Mouse (Mus musculus): ENCODE measurements around the gene Traf4.

The Traf4 gene

DNA sequence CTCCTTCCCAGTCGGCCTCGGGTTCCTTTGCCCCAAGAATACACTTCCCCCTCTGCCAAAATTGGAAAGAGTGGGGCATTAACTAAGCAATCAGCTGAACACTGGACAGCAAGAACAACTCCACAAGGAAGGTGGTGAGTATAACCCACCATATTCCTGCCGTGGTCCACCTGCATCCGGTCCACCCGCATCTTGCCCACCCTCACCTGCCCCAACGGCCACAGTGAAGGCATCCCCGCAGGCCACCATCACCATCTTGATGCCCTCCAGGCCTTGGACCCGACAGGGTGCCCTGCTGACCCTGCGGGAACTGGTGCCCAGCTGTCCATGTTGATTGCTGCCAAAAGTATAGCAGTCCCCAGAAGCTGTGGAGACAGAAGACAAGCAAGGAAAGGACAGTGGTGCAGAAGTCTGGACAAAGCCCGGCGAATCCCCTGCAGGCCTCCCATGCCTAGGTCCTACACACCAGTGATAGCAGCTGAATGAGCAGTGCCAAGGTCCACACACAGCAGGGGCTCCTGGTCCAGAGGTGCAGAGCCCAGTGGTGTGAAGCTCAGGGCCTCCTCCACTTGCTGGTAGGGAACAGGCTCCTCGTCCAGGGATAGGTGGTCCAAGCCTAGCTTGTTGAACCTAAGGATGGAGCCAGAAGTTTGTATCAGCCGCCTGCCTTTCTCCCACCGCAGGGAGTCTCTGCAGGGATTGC is 2.0 kb upstream of the Traf4 start:
- no peak for DNase-seq (ENCODE audit: low spot score)

DNA sequence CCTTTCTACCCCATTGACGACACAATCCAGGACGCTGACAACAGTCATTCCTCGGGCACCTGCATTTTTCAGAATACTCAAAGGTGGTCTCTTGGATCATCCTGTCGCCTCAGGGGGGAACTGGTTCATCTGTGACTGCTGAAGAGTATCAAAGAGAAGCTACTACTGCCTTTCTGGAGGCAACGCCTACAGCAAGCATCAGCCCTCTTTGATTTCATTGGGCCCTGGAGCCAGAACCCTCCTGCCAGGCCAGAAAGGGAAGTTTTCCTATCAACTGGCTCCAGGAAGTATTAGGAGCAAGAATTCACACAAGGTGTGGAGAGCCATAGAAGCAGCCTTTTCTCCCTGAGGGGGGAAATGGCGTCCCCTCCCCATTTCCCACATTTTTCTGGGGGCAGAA is 1.3 kb upstream of the Traf4 start:
- DNase-seq (ENCODE audit: low spot score), result no peak

DNA sequence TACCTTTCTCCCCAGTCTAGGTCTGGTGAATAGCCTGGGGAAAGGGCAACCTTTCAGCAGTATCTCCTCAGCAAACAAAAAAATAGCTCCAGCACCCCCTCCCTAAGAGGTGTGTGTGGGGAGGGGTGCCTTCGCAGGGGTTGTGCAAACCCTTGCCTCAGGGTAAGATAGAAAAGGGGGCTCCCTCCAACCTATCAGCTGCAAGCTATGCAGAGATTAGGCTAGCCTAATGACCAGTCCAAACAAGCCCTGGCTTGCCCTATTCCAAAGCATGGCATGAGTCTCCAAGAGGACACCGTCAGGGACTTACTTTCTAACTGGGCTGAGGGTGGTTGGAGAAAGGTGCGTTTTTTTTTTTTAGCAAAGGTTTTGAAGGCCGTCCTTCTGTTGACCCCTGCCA is 772 bp upstream of the Traf4 start:
- DNase-seq (ENCODE audit: low spot score), result no peak

DNA sequence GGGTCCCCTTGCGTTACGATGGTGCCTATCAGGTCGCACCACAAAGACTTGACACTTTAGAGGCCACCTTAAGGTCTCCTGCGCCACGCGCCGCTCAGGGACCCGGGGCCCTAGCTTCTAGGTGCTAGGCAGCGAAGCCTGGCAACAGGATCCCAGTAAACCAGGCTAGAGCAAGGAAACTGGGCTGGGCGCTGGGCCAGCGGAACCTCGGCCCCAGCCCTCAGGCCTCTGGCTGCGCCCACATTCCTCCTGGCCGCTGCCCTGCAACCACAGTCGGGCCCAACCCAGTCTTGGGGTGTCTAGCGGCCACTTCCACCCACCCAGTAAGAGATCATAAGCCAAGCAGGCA is 346 bp upstream of the Traf4 start:
- DNase-seq (ENCODE audit: low spot score), result no peak

DNA sequence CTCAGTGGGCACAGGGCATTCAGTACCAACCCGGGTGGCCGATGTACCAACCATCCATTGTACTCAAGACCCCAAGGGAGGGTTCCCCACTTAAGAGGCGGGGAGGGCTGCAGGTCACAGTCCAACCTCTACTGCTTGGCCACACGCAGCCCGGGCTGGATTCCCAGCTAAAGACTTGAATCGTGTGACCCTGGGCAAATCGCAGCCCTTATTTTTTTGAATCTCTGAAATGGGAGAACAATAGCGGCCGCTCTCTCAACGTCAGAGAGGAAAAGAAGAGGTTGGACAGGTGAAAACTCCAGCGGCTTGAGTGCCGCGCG is 825 bp downstream of the Traf4 start:
- no peak for DNase-seq (ENCODE audit: low spot score)

DNA sequence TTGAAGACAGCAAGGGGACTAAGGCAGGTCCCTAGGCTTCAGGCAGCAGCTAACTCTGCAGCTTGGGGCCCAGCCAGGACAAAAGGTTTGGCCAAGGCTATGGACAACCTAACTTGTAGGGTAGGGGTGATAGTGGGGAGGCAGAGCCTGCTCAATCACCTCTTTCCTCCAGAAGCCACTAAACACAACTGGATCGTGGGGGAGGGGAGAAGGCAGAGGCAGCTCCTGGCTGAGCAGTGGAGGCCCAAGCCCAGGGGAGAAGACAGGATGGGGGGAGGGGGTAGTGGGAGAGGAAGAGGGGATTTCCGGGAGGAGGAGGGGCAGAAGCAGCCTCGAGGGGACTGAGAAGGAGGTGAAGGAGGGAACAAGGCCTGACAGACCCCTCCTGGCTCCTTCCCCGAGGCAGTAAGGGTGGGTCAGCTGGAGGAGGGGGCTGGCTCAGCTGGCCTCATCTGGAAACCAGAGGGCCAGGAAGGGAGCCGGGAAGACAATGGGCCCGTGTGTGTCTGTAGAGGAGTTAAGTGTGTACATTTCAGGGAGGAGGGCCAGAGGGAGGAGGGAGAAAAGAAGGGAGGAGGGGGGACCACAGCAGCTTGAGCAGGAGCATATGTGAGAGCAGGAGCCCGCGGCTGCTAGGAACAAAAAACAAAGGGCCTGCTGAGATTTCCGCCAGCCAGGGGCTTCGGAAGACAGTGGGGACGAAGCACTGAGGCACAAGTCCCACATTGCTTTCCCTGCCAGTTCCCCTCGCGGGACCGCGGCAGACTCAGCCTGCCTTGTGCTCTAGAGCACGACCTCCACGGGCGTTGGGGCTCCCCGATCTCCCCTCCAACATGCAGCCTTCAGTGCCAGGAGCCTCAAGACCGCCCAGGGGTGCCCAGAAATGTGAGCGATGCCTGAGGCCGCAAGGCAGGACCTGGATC is 1.4 kb downstream of the Traf4 start:
- DNase-seq (ENCODE audit: low spot score), result peak; percentile 67

DNA sequence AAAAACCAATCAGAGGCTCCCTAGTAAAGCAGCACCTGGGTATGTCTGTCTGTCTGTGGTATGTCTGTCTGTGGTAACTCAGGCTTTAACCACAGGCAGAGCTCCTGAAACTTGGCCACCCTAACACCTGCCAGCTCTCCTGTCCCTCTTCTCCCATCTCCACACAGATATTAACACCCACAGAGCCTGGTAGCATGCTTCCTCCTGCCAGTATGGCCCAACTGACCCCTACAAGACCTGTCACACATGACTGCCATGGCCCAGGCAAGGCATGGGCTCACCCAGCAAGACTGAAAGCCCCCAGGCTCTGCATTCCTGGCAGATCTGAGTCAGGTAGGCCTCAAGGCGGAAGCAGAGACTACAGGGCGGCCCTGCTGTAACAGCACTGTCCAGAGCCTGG is 2.3 kb downstream of the Traf4 start:
- DNase-seq (ENCODE audit: low spot score), result no peak

DNA sequence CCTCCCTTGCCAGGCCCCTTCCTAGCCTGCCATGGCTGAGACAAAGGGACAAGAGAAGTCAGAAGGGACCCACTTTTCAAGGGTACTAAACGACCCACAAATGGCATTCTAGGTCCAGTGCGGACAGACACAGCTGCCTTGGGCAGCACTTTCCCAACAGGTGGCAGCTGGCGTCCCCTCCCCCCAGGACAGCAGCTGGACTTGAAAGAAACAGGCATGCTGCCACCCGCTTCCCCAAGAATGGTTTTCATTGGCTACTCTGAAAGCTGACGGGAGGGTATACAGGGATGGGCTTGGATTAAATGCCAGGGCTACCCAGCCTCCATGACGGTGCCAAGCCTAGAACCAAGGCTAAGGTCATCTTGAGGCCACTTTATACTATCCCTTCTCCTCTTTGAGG is 2.9 kb downstream of the Traf4 start:
- DNase-seq (ENCODE audit: low spot score), result no peak

DNA sequence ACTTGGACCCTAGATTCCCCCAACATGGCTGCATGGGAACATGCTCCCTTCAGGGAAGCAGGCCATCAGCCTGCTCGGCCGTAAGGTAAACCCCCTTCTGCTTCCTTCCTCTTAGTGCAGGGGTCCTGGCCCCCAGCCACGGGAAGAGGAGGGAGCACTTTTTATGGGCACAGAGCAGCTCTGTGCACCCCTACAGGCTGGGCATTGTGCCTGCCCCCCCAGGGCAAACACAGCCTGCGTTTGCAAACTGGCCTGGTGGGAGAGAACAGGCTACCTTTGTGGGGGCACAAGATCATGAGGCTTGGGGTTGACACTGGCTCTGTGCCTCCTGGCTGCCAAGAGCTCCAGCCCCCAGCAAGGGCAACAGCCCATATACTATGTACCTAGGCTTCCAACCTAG is 3.4 kb downstream of the Traf4 start:
- DNase-seq (ENCODE audit: low spot score), result no peak

DNA sequence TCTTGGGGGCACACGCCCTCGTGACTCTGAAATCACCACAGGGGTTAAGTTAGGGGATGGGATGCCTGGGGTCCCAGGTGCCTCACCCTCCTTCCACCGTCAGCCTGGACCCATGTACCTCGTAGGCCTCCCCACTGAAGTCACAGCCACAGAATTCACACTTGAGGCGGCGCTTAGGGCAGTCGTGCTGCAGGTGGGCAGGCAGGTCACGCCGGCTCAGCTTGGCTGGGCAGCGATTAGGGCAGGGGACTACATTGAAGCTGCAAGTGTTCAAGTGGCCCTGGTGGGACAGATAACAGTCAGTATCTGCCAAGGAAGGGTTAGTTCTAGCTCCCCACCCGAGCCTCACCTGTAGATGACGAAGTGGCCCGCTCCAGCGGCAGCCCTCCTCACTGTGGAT is 4.2 kb downstream of the Traf4 start:
- DNase-seq (ENCODE audit: low spot score), result no peak

DNA sequence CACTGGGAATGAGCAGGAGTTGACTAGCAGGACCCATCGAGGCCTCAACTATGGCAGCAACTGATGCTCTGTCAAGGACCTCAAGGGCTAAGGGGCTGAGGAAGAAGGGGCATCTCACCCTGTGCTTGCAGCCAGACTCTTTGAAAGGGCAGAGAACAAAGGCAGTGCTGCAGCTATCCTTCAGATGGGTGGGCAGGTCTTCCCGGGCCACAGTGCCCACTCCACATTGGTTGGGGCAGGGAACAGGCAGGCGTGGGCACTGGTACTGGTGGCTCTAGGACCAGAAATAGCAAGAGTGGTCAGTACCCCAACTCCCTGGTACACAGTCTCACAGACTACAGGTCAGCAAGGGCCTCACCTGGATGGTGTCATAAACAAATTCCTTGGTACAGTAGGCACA is 4.7 kb downstream of the Traf4 start:
- no peak for DNase-seq (ENCODE audit: low spot score)

DNA sequence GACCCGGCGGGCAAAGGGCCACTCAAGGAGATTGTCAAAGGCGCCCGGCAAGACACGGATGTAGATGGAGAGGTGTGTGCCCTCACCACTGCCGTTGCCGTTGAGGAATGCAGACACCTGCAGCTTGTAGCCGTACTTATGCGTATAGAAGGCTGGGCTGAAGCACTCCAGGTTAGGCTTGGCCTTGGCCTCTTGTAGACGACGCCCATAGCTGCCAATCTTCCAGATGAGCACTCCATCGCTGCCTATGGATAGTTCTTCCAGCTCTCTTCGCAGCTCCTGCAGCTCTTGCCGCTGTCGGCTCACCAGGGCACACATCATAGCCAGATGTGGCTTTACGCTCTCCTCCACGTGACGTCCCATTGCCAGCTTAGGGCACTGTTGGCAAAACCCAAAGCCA is 5.2 kb downstream of the Traf4 start:
- DNase-seq (ENCODE audit: low spot score), result no peak

DNA sequence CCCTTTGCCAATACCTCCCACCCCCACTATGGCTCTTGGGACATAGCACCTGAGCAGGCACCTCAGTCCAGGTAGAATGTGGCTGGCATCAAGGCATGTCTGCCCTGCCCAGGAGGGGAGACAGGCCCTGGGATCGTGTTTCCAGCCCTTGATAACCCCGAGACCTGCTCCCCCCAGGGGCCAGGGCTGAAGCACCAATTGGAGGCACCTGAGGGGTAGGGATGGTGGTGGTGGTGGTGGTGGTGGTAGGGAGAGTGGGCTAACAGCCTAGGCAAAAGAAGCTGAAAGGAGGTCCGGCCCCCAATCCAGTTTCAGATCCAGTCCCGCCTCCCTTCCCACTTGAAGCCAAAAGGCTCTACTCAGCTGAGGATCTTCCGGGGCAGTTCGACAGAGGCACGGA is 5.8 kb downstream of the Traf4 start:
- DNase-seq (ENCODE audit: low spot score), result no peak

DNA sequence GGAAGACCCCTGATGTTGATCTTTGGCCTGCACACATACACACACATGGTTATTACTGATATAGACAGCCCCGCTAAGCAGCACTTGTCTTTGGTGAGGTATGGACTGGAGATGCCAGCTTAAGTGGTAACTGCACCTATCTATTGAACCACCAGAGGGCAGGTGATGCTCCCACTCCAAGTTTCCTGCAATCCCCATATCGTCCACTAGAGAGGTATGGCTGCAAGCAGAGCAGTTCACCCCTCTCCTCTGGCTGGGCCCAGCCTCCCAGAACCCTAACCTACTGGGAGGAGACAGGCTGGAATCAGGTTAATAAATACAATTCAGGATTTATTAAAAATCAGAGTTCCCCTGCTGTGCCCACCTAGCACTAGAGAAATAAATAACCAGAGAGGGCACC is 6.3 kb downstream of the Traf4 start:
- DNase-seq (ENCODE audit: low spot score), result peak; percentile 89

DNA sequence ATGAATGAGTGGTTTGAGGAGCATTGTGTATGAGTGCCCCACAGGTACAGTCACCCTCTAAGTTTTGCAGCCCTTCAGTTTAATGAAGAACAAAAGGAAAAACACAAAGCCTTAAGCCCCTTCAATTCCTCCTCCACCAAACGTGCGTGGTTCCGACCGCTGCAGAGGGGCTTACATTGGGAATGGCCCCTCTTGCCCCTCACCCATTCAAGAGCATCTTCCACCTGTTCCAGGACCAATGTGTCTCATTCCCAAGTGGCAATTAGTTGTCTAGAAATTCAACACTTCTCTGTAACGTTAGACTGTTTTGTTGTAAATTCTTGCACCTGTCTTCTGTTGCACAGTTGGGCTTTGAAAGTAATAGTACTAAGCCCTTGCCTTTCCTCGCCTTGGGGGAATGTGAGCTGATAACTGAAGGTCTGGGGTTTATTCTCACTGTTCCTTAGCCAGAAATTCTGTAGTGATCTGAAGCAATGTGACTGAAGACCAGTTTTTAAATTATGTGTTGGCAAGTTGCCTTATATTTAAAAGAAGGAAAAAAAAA is 9.2 kb downstream of the Traf4 start:
- no peak for DNase-seq (ENCODE audit: low spot score)

DNA sequence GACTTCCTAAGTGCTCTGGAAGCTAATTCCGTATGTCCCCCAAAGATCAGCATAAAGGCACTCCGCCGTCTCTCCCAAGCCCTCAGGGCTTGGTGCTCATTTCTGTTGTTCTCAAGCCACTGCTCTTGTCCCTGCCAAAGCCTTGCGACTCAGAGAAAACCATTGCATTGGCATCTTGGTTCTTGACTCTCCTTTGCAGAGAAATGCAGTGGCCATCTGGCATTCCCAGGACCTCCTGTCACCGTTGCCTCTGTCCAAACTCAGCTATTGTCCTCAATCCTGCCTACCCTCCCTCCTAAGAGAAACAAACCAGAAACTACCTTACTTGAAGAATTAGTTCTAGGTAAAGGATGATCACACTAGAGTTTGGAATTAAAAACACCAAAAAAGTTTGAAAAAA is 9.7 kb downstream of the Traf4 start:
- DNase-seq (ENCODE audit: low spot score), result no peak

DNA sequence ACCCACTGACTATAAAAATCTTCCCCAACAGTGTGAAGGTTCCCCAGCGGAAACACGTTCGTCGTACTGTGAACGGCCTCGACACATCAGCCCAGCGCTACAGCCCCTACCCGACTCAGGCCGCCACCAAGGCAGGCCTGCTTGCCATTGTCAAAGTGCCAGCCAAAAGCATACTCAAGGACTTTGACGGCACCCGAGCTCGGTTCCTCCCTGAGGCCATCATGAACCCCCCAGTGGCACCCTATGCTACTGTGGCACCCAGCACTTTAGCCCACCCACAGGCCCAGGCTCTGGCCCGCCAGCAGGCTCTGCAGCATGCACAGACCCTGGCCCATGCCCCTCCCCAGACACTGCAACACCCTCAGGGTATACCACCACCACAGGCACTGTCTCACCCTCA is 11.6 kb downstream of the Traf4 start:
- no peak for DNase-seq (ENCODE audit: low spot score)

DNA sequence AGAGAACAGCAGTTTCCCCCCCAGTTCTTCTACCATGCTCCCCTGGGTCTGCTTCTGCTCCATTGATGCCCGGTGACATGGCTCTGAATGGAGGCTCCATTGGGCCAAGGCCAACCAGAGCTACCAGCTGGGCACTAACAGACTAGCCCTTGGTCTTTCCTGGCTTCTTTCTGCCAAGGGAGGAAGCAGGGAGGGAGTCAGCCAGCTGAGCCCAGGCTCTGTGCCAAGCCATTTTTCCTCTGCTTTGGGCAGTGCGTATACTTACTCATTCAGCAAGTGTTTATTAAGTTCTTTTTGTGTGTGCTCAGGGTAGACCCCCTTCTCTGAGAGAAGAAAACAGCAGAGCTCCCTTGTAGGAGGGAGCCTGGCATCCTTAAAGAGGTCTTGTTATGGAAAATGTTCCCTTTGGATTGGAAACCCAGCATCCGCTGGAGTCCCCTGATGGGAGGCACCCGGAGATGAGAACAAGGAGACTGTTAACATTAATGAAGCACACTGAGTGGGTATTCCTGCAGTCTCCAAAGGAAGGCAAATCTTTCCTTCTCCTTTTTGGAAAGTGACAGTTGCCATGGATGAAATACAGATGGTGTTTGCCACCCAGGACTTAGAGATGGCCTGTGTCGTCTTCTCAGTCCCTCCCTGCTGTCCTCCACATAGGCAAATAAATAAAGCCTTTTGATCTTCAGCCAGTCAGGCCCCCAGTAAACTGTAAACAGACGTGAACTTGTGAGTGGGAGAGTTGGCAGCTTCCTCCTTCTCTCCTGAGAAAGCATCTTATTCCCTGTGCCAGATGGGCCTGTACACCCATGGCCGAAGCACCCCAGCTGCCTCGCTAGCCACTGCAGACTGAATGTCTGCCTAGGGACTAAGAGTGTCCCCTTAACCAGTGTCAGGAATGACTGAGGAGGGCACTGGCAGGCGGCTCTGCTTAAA is 12.8 kb downstream of the Traf4 start:
- peak; percentile 70 for DNase-seq (ENCODE audit: low spot score)

DNA sequence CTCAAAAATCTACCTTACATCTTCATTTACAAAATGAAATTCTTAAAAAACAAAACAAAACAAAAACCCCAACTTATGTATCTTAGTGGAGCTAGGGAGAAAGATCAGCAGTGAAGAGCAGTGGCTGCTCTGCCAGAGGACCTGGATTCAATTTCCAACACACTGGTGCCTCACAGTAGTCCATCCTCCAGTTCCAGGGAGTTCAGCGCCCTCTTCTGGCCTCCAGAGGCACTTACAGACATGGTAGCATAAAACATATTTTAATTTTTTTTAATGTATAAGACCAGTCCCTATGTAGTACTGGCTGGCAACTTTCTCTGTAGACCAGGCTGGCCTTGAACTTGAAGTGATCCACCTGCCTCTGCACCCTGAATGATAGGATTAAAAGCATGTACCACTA is 14.2 kb downstream of the Traf4 start:
- no peak for DNase-seq (ENCODE audit: low spot score)

DNA sequence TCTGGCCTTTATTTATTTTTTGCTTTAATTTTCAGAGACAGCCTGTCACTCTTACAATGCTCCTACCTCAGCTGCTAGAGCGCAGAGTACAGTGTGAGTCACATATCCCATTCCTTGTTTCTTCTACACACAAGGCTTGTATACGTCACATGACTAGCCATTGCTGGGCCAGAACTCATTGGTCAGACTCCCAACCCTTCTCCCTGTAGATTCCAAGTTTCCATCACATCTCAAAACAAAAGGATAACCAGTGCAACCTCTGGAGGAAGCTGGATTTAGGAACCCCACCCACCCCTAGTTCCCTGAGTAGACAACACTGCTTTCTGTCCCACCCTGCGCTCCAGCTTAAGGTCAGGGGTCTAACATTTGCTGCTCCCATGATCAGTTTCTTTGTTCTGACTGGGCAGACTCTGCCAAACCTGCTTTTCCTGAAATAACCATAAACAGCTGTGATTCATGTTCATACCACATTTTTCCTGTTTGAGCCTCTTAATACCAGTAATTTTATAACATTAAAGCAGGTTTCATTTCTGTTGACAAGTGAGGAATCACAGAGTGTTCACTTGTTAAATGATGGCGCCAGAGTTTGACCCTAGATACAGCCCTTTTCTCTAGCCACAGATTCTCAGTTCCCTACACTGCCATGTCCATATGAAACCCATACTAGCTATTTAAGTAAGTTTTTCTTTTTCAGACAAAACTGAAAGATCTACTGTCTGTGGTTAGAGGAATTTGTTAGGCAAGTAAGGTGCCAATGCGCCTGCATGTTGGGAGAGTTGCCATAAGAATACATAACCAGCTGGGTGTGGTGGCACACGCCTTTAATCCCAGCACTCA is 18.5 kb downstream of the Traf4 start:
- DNase-seq (ENCODE audit: low spot score), result no peak

DNA sequence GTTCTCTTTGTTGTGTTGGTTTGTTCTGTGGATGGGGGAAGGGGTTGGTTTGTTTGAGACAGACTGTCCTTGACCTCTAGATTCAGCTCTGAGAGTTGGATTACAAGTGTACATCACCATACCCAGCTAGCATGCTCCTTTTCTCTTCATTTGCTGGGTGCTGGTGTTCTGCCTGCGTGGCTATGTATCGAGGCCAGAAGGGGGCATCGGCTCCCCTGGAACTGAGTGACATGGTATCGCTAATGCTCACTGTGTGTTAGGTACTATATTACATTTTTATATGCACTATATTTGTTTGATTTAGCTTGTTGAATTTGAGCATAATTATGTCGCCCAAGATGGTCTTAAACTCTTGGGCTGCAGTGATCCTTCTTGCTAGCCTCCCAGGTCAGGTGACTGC is 19.2 kb downstream of the Traf4 start:
- no peak for DNase-seq (ENCODE audit: low spot score)

DNA sequence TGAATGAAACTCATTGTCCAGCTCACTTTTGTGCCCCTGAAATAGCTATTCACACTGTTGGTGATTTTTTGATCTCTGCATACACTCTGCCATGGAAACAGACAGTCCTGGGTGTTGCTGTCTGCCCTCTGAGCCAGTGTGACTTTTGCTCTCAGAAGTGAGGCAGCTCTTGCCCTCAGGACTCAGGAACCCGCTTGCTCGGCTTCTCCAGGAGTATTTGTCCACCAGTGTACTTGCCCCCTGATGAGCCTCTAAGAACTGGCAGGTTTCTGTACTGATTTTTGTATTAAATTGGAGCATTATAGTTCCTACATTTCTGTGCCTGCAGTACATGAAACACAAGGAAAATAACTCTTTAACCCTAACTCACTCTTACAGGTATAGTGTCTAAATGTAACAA is 21.9 kb downstream of the Traf4 start:
- DNase-seq (ENCODE audit: low spot score), result no peak
